Mouse (Mus musculus) olfactory bulb, adult 2 months (tissue): ENCODE results near the gene Erv3. TPM values are rescaled to one million over a fixed set of nuclear protein-coding genes. Genes with fewer than 3 reads are reported as not detected.
A peak's percentile ranks its signal among the peaks of the same experiment; 100 is the strongest.

ENCODE experiments used
- H3K27ac ChIP-seq: fragments of 200-500 bp; 2 replicates; pipeline ENCODE4 v1.5.1; 2012; ENCODE audit warnings: low read depth, low read length; ENCODE audit not compliant: insufficient read depth
- H3K4me1 ChIP-seq: fragments of 200-500 bp; 2 replicates; pipeline ENCODE4 v1.6.1; 2012; ENCODE audit warnings: low read length; ENCODE audit not compliant: control insufficient read depth, insufficient read depth
- H3K4me3 ChIP-seq: fragments of 200-500 bp; 2 replicates; pipeline ENCODE4 v1.5.1; 2012; ENCODE audit warnings: mild to moderate bottlenecking, low read depth, low read length, moderate library complexity; ENCODE audit not compliant: insufficient read depth
- CTCF ChIP-seq: fragments of 200-500 bp; IDR thresholded peaks from 2 replicates; pipeline ENCODE4 v1.5.1; 2012; ENCODE audit warnings: low read depth, mild to moderate bottlenecking, low read length, moderate library complexity; ENCODE audit not compliant: insufficient read depth
- POLR2A ChIP-seq: fragments of 200-500 bp; IDR thresholded peaks from 2 replicates; pipeline ENCODE4 v1.6.1; 2012; ENCODE audit warnings: mild to moderate bottlenecking, low read depth, low read length, moderate library complexity; ENCODE audit not compliant: insufficient read depth
- WGBS: fragments of 180-500 bp; shearing (Covaris S2); methylation state at CpG from one replicate; pipeline ENCODE4 v1.1.7; 2018; 5-methylcytosine and 5-hydroxymethylcytosine counted together
- polyA plus RNA-seq: library from polyadenylated mRNA; stranded (reverse); fragments of >200 nt; gene quantifications from 2 replicates; pipeline ENCODE4 v1.2.4, GENCODE M21; 2012; ENCODE audit warnings: low replicate concordance; ENCODE audit not compliant: missing spikeins, insufficient read depth, insufficient read length

Gene Erv3
- polyA plus RNA-seq, 1 experiment: not detected

GRCm38 (mm10) chr2:131850047-131850446 is 9.5 kb downstream of the Erv3 start:
- no peak overlapping the region for H3K27ac ChIP-seq
- over 99% methylated on average over 4 of the region's 4 CpGs for WGBS
- TF ChIP-seq CTCF (no peak), POLR2A (no peak)
- no peak overlapping the region for H3K4me3 ChIP-seq
- H3K4me1 ChIP-seq: peaks cover 14% of the 10 kb centered on the region

DNA sequence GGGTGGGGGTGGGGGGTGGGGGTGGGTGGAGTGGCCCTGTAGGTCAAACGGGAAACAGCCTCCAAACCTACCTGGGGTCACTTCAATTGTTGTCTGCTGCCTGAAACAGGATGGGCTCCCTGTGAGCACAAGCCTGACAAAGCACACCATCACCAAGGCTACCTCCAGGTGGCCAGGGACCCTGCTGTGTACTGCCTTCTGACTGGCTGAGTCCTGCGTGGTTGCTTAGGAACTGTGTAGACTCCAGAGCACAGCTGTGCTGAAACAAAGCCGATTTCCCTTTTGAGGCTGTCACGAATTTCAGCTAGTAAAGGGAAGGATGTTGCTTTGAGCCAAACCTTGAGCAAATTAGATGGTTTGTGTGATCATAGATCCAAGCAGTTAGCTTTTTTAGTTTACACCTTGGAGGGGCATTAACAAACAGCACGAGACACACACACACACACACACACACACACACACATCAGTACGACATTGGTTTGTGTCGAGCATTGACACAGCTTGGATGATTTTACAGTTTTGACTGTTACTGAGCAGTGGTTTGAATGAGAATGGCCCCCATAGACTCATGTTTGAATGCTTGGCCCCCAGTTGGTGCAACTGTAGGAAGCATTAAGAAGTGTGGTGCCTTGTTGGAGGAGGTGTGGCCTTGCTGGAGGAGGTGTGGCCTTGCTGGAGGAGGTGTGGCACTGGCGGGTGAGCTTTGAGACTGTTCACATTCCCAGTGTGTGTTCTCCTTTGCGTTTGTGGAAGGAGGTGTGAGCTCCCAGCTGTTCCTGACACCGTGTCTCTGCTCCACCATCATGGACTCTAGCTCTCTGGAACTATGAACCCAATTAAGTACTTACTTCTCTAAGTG is 11.8 kb downstream of the Erv3 start:
- 5% methylated on average over 10 of the region's 10 CpGs for WGBS

DNA sequence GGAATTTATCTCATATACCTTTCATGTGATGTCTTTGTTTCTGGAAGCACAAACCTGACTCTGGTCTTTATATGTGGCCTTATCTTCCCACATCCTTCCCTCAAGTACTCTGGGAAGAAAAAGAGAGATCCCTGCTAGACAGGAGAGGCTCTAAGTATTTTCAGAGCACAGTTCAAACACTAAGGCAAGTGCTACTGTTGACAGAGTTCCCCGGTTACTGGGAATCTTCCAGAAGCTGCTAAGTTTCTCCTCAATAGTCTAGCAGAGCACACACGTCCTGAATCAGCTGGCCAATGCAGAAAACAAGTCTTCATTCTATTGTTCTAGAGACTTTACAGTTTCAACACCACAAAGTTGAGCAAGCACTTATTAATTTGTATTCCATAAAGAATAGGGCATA is 12.7 kb downstream of the Erv3 start:
- WGBS: 25% methylated on average over 2 of the region's 2 CpGs
- no peak overlapping the region for H3K4me3 ChIP-seq
- TF ChIP-seq POLR2A (no peak), CTCF (no peak)
- H3K27ac ChIP-seq: peak overlapping the region; percentile 58
- peaks cover 14% of the 10 kb centered on the region for H3K4me1 ChIP-seq

More for the DNA sequence above, 11.8 kb downstream of the Erv3 start:
- no peak overlapping the region for H3K4me3 ChIP-seq
- peak overlapping the region; percentile 86 for H3K27ac ChIP-seq
- TF ChIP-seq CTCF: no peak
- peaks cover 11% of the 10 kb centered on the region for H3K4me1 ChIP-seq

DNA sequence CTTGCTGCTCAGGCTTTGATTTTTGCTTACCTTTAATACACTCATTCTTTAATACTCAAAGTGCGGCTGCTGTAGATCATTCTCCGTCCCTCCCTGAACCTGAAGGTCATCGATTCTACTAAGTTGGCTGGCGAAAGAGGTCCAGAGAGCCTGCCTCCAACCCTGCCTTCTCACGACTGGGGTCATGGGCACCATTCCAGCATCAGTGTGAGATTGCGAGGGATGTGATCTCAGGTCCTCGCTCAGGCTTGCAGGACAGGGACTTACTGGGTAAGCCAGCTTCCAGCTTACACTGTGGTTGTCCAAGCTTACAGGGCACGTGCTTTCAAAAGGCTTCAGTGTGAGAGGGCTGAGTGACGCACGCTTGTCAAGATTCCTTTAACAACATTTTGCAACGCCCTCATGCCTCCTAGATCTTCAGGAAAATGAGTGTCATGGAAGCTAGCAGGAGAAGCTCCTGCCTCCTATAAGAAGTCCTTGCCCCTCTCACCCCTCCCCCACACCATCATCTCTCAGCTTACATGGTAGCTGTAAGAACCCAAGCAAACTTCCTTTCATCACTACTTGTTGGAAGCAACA is 13.3 kb downstream of the Erv3 start:
- Histone ChIP-seq H3K4me1 (peaks cover 14% of the 10 kb centered on the region), H3K27ac (peak overlapping the region; percentile 58), H3K4me3 (no peak overlapping the region)
- TF ChIP-seq POLR2A: no peak
- no peak for TF ChIP-seq CTCF
- WGBS: 79% methylated on average over 11 of the region's 11 CpGs

- 75% methylated on average over 8 of the region's 8 CpGs for WGBS
- TF ChIP-seq POLR2A (no peak), CTCF (no peak)
- H3K27ac ChIP-seq: no peak overlapping the region
Measured at GRCm38 (mm10) chr2:131845671-131846070, 13.9 kb downstream of the Erv3 start.

GRCm38 (mm10) chr2:131842568-131842967 is 17.0 kb downstream of the Erv3 start:
- no peak overlapping the region for H3K4me3 ChIP-seq
- WGBS: 85% methylated on average over 5 of the region's 5 CpGs
- H3K4me1 ChIP-seq: peaks cover 22% of the 10 kb centered on the region
- H3K27ac ChIP-seq: no peak overlapping the region
- TF ChIP-seq CTCF: no peak
- no peak for TF ChIP-seq POLR2A

More at GRCm38 (mm10) chr2:131845671-131846070, 13.9 kb downstream of the Erv3 start:
- H3K4me3 ChIP-seq: no peak overlapping the region
- H3K4me1 ChIP-seq: peaks cover 19% of the 10 kb centered on the region

DNA sequence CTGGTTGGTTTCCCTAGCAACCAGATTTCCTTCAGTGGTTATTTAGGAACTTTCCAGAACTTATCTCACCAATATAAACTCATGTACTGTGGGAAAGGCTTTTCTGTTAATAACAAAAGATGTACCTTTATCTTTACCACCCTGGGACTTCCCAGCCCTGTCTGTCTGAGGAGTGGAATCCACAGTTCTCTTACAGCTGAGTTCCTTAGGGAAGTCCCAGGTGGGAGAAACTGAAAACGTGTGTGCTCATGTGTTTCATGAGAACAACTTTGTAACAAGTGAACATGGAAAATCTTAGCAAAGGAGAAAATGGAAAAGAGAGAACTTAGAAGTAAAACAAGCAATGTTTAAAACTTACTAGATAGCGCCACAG is 18.2 kb downstream of the Erv3 start:
- no peak overlapping the region for H3K27ac ChIP-seq
- H3K4me1 ChIP-seq: peaks cover 18% of the 10 kb centered on the region
- WGBS: 49% methylated on average over 2 of the region's 2 CpGs
- TF ChIP-seq POLR2A: no peak
- no peak for TF ChIP-seq CTCF
- H3K4me3 ChIP-seq: no peak overlapping the region

GRCm38 (mm10) chr2:131840611-131841320 is 18.8 kb downstream of the Erv3 start:
- Histone ChIP-seq H3K27ac (no peak overlapping the region), H3K4me3 (no peak overlapping the region), H3K4me1 (peaks cover 14% of the 10 kb centered on the region)
- TF ChIP-seq POLR2A: no peak
- TF ChIP-seq CTCF: no peak
- 13% methylated on average over 9 of the region's 9 CpGs for WGBS

DNA sequence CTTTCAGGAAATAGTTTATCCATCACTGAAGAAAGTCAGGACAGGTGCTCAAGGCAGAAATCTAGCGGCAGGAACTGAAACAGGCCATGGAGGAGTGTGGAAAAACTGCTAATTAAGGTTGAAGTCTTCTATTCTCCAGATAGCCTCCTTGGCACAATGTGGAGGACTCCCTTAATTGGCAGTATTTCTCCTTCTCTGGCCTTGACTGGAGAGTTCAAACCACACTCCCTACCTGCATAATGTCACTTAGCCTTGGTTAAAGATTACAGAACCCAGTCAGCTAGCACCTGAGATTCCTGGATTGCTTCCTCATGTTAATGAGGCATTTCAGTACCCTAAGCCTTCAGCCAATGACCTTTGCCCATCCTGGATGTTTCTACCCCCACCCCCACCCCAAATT is 25.3 kb downstream of the Erv3 start:
- Histone ChIP-seq H3K4me1 (no peaks in the 10 kb centered on the region), H3K4me3 (no peak overlapping the region), H3K27ac (no peak overlapping the region)
- 97% methylated on average over 1 of the region's 1 CpGs for WGBS
- no peak for TF ChIP-seq CTCF
- TF ChIP-seq POLR2A: no peak
